Comparison of ENCODE assay signal across 8 mouse cellular contexts in the genomic region with DNA sequence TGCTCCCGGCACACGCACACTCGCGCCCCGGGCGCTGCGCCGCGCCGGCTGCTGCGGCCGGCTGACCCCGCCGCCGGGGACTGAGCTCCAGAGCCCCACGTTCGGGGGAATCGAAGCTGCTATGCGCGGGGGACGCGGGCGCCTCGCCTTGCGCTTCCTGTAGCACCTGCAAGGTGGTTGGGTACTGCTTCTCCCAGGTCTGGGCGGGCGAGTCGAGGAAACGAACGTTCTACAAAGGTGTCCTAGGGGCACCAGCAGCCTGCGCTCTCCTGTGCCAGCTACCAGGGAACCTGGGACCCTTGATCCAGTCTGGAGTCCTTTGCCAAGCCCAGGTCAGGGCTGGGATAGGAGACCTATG. TPM values are rescaled to one million over a fixed set of nuclear protein-coding genes. Genes with fewer than 3 reads are reported as not detected.
A peak's percentile ranks its signal among the peaks of the same experiment; 100 is the strongest.
DNase-seq lines count a peak whose midpoint lies in the region; ATAC-seq and TF ChIP-seq lines count a peak whose summit lies in the region.

No protein-coding gene starts in this region.

- TF ChIP-seq CTCF in E14TG2a.4 (conservative IDR thresholded peaks at IDR 0.05; ENCODE audit: low read length): no peak

- peaks cover 12% of the 10 kb centered on the region; the same call in 1 of the 2 replicates for H3K4me1 ChIP-seq in heart, embryonic 11.5 days (ENCODE audit: control insufficient read depth, insufficient read depth, low read length)
- peaks cover 22% of the 10 kb centered on the region for H3K4me1 ChIP-seq in E14TG2a.4 (replicated peaks; ENCODE audit: low read depth, low read length)
- peaks cover 37% of the 10 kb centered on the region for H3K4me1 ChIP-seq in forebrain, embryonic 15.5 days
- 0 out of 2 replicates have a peak, but pooled peaks cover 2% of the 10 kb centered on the region for H3K4me1 ChIP-seq in liver, embryonic 15.5 days (replicated peaks)

- intact Hi-C loops in heart, postnatal 14 days (cut with DNase I): no loop called here

- peak overlapping the region; percentile 50 for H3K4me3 ChIP-seq in heart, embryonic 11.5 days (ENCODE audit: low read depth, low read length)
- peak overlapping the region; percentile 78 for H3K4me3 ChIP-seq in E14TG2a.4 (replicated peaks; ENCODE audit: low read length)
- peak overlapping the region; percentile 67 for H3K4me3 ChIP-seq in forebrain, embryonic 15.5 days
- peak overlapping the region; percentile 38 for H3K4me3 ChIP-seq in liver, embryonic 15.5 days (replicated peaks)

- no peak overlapping the region for H3K9ac ChIP-seq in heart, embryonic 11.5 days (ENCODE audit: low read depth, low read length)
- H3K9ac ChIP-seq in forebrain, embryonic 15.5 days (replicated peaks): peak overlapping the region; percentile 73
- no peak overlapping the region for H3K9ac ChIP-seq in liver, embryonic 15.5 days

- H3K36me3 ChIP-seq in heart, embryonic 11.5 days (ENCODE audit: control insufficient read depth, insufficient read depth, low read length): no peaks in the 10 kb centered on the region
- no peaks in the 10 kb centered on the region for H3K36me3 ChIP-seq in E14TG2a.4 (ENCODE audit: insufficient read depth, low read length)
- no peaks in the 10 kb centered on the region for H3K36me3 ChIP-seq in forebrain, embryonic 15.5 days
- H3K36me3 ChIP-seq in liver, embryonic 15.5 days (replicated peaks): no peaks in the 10 kb centered on the region

- peaks cover 66% of the 10 kb centered on the region for H3K27me3 ChIP-seq in heart, embryonic 11.5 days (ENCODE audit: control insufficient read depth, insufficient read depth, low read length)
- H3K27me3 ChIP-seq in E14TG2a.4 (ENCODE audit: insufficient read depth, low read length): peaks cover 91% of the 10 kb centered on the region
- peaks cover 39% of the 10 kb centered on the region for H3K27me3 ChIP-seq in forebrain, embryonic 15.5 days
- H3K27me3 ChIP-seq in liver, embryonic 15.5 days: peaks cover 65% of the 10 kb centered on the region

- no peaks in the 10 kb centered on the region for H3K9me3 ChIP-seq in heart, embryonic 11.5 days (replicated peaks; ENCODE audit: control insufficient read depth, low read length)
- H3K9me3 ChIP-seq in E14TG2a.4 (ENCODE audit: low read length): no peaks in the 10 kb centered on the region
- H3K9me3 ChIP-seq in forebrain, embryonic 15.5 days: no peaks in the 10 kb centered on the region
- H3K9me3 ChIP-seq in liver, embryonic 15.5 days (replicated peaks): no peaks in the 10 kb centered on the region

- ATAC-seq in heart, embryonic 11.5 days (replicated peaks; ENCODE audit: insufficient number of reproducible peaks, low FRiP score, low TSS enrichment): no peak
- no peak; the same call in 1 of the 2 replicates for ATAC-seq in forebrain, embryonic 15.5 days (replicated peaks)
- no peak for ATAC-seq in liver, embryonic 15.5 days (ENCODE audit: insufficient read depth)

- WGBS in heart, embryonic 11.5 days (ENCODE audit: insufficient replicate concordance): 2% methylated on average over 31 of the region's 31 CpGs
- WGBS in forebrain, embryonic 15.5 days: under 1% methylated on average over 31 of the region's 31 CpGs
- 2% methylated on average over 28 of the region's 31 CpGs for WGBS in liver, embryonic 15.5 days (ENCODE audit: insufficient replicate concordance)

- no peak overlapping the region for H3K27ac ChIP-seq in heart, embryonic 11.5 days (ENCODE audit: low read depth, low read length)
- H3K27ac ChIP-seq in forebrain, embryonic 15.5 days (replicated peaks): peak overlapping the region; percentile 86
- H3K27ac ChIP-seq in liver, embryonic 15.5 days (replicated peaks): no peak overlapping the region

- H3K4me2 ChIP-seq in heart, embryonic 11.5 days: peak overlapping the region; percentile 88
- H3K4me2 ChIP-seq in forebrain, embryonic 15.5 days (replicated peaks): peak overlapping the region; percentile 88
- H3K4me2 ChIP-seq in liver, embryonic 15.5 days: peak overlapping the region; percentile 58

- DNase-seq in heart, postnatal 14 days: no peak
- DNase-seq in urinary bladder, postnatal 36 days (ENCODE audit: low spot score in 2 of 2): no peak
- no peak for DNase-seq in MN1 (ENCODE audit: low spot score)
- no peak for DNase-seq in ovary, postnatal 10 days (ENCODE audit: low spot score)

RNA-seq across cellular contexts. Expression of a gene that starts 0.3 kb away (rescaled TPM):
- polyA plus RNA-seq in heart, embryonic 11.5 days (2014; fragmentation: Nextera tagmentation; extraction: Ambion mirVana): 0.04 and 0.13 TPM in 2 replicates
- total RNA-seq in heart, postnatal 14 days (2021): under 1 TPM in 1 of 2 experiments, not detected in 1; 0.05 TPM
- polyA plus RNA-seq in forebrain, embryonic 15.5 days (2015; fragmentation: Nextera tagmentation; extraction: Ambion mirVana): 3.6 and 5.4 TPM in 2 replicates
- polyA plus RNA-seq in liver, embryonic 15.5 days (2015; fragmentation: Nextera tagmentation; extraction: Ambion mirVana): 0.02 TPM in 1 of 2 replicates, not detected in the other
